Mouse (Mus musculus) hindbrain, embryonic 14.5 days (tissue): ENCODE measurements around the gene Rbbp6. TPM values are rescaled to one million over a fixed set of nuclear protein-coding genes. Genes with fewer than 3 reads are reported as not detected.
A peak's percentile ranks its signal among the peaks of the same experiment; 100 is the strongest.

Experiments used
- ATAC-seq: fragments of 200-750 bp; cut with Nextera tagmentation; 2 replicates; pipeline ENCODE4 v1.8.0; 2017; ENCODE audit warnings: moderate number of reproducible peaks, mild to moderate bottlenecking, moderate TSS enrichment, moderate library complexity; ENCODE audit not compliant: low FRiP score
- DNase-seq: peaks from one replicate; pipeline ENCODE4 v3.0.0-alpha.2; 2015; ENCODE audit warnings: low spot score
- H3K27ac ChIP-seq: fragments of 300-500 bp; sonication (generic); 2 replicates; pipeline ENCODE4 v1.5.1; 2014; ENCODE audit warnings: mild to moderate bottlenecking, moderate library complexity
- H3K27me3 ChIP-seq: fragments of 300-500 bp; sonication (generic); 2 replicates; pipeline ENCODE4 v1.6.1; 2014; ENCODE audit warnings: mild to moderate bottlenecking, low read length, mixed read lengths; ENCODE audit not compliant: control insufficient read depth, insufficient read depth
- H3K36me3 ChIP-seq: fragments of 300-500 bp; sonication (generic); replicated peaks from 2 replicates; pipeline ENCODE4 v1.6.1; 2014; ENCODE audit not compliant: control insufficient read depth, insufficient read depth
- H3K4me1 ChIP-seq: fragments of 300-500 bp; sonication (generic); replicated peaks from 2 replicates; pipeline ENCODE4 v1.6.1; 2014; ENCODE audit warnings: antibody characterized with exemption, low read length, mixed read lengths; ENCODE audit not compliant: control insufficient read depth, insufficient read depth
- H3K4me2 ChIP-seq: fragments of 300-500 bp; sonication (generic); replicated peaks from 2 replicates; pipeline ENCODE4 v1.6.1; 2014; ENCODE audit warnings: mild to moderate bottlenecking, moderate library complexity
- H3K4me3 ChIP-seq: fragments of 300-500 bp; sonication (generic); replicated peaks from 2 replicates; pipeline ENCODE4 v1.5.1; 2014; ENCODE audit warnings: mild to moderate bottlenecking, low read length
- H3K9ac ChIP-seq: fragments of 300-500 bp; sonication (generic); 2 replicates; pipeline ENCODE4 v1.6.1; 2014
- H3K9me3 ChIP-seq: fragments of 300-500 bp; sonication (generic); 2 replicates; pipeline ENCODE4 v1.6.1; 2016; ENCODE audit warnings: low read length; ENCODE audit not compliant: control insufficient read depth
- WGBS: fragments of 180-500 bp; shearing (Covaris S2); extraction: QIAGEN DNeasy Blood & Tissue Kit; methylation state at CpG from one replicate; pipeline ENCODE4 v1.1.7; 2014; 5-methylcytosine and 5-hydroxymethylcytosine counted together
- polyA plus RNA-seq: library from polyadenylated mRNA; unstranded; fragments of >200 nt; fragmentation: Nextera tagmentation; extraction: Ambion mirVana; gene quantifications from 2 replicates; pipeline ENCODE4 v1.2.1, GENCODE M21; 2014

Gene Rbbp6
- polyA plus RNA-seq, result 28.9 and 31.0 TPM in 2 replicates

- ATAC-seq (no peak), DNase-seq (no peak)
- Histone ChIP-seq H3K27ac (no peak within 1 kb of the TSS), H3K9ac (no peak within 1 kb of the TSS), H3K4me1 (no peaks in the 10 kb centered on the region), H3K27me3 (no peaks in the 10 kb centered on the region), H3K4me3 (no peak within 1 kb of the TSS), H3K9me3 (no peaks in the 10 kb centered on the region), H3K4me2 (no peak within 1 kb of the TSS), H3K36me3 (no peaks in the 10 kb centered on the region)
- 92% methylated on average over 5 of the region's 5 CpGs for WGBS
These were observed at the start of gene Rbbp6 for GRCm38 (mm10) chr7:122965386-122965785. TSS of gene Rbbp6 (plus strand) at chr7:122965686.

- Histone ChIP-seq H3K27ac (no peak overlapping the region), H3K9ac (no peak overlapping the region), H3K4me1 (no peaks in the 10 kb centered on the region), H3K4me3 (no peak overlapping the region), H3K4me2 (peak overlapping the region; percentile 18; the same call in 1 of the 2 replicates), H3K36me3 (no peaks in the 10 kb centered on the region), H3K27me3 (no peaks in the 10 kb centered on the region), H3K9me3 (no peaks in the 10 kb centered on the region)
- ATAC-seq, result peak; percentile 60; the same call in 1 of the 2 replicates
- DNase-seq, result peak; percentile 91
- 47% methylated on average over 13 of the region's 13 CpGs for WGBS
These were observed 45.5 kb upstream of the Rbbp6 start for GRCm38 (mm10) chr7:122919728-122920582.

- Histone ChIP-seq H3K4me3 (no peak overlapping the region), H3K4me2 (no peak overlapping the region), H3K4me1 (no peaks in the 10 kb centered on the region), H3K36me3 (no peaks in the 10 kb centered on the region), H3K9ac (no peak overlapping the region), H3K9me3 (no peaks in the 10 kb centered on the region), H3K27ac (no peak overlapping the region), H3K27me3 (no peaks in the 10 kb centered on the region)
- DNase-seq (no peak), ATAC-seq (no peak)
- WGBS, result 83% methylated on average over 9 of the region's 9 CpGs
These were observed 43.9 kb upstream of the Rbbp6 start for GRCm38 (mm10) chr7:122921537-122921936.

- Histone ChIP-seq H3K4me3 (no peak overlapping the region), H3K9me3 (no peaks in the 10 kb centered on the region), H3K27me3 (no peaks in the 10 kb centered on the region), H3K36me3 (no peaks in the 10 kb centered on the region), H3K27ac (no peak overlapping the region), H3K4me2 (no peak overlapping the region), H3K9ac (no peak overlapping the region), H3K4me1 (no peaks in the 10 kb centered on the region)
- DNase-seq (no peak), ATAC-seq (no peak)
- WGBS, result 80% methylated on average over 3 of the region's 3 CpGs
These were observed 41.2 kb upstream of the Rbbp6 start for GRCm38 (mm10) chr7:122924256-122924655.

- no peak overlapping the region for H3K4me2 ChIP-seq
- ATAC-seq (no peak), DNase-seq (no peak)
- H3K36me3 ChIP-seq, result no peaks in the 10 kb centered on the region
- H3K27me3 ChIP-seq, result no peaks in the 10 kb centered on the region
- no peak overlapping the region for H3K9ac ChIP-seq
- no peak overlapping the region for H3K4me3 ChIP-seq
- H3K27ac ChIP-seq, result no peak overlapping the region
- H3K4me1 ChIP-seq, result no peaks in the 10 kb centered on the region
- no peaks in the 10 kb centered on the region for H3K9me3 ChIP-seq
- WGBS, result 61% methylated on average over 3 of the region's 3 CpGs
These were observed 35.0 kb upstream of the Rbbp6 start for GRCm38 (mm10) chr7:122930494-122930893.

- Histone ChIP-seq H3K9ac (no peak overlapping the region), H3K27ac (no peak overlapping the region), H3K36me3 (no peaks in the 10 kb centered on the region), H3K4me2 (no peak overlapping the region), H3K9me3 (no peaks in the 10 kb centered on the region), H3K4me1 (no peaks in the 10 kb centered on the region), H3K27me3 (no peaks in the 10 kb centered on the region), H3K4me3 (no peak overlapping the region)
- no peak for DNase-seq
- WGBS, result 56% methylated on average over 1 of the region's 1 CpGs
- no peak for ATAC-seq
These were observed 33.3 kb upstream of the Rbbp6 start for GRCm38 (mm10) chr7:122932171-122932570.

- DNase-seq (no peak), ATAC-seq (no peak)
- H3K27me3 ChIP-seq, result no peaks in the 10 kb centered on the region
- no peak overlapping the region for H3K27ac ChIP-seq
- H3K4me3 ChIP-seq, result no peak overlapping the region
- no peaks in the 10 kb centered on the region for H3K9me3 ChIP-seq
- no peaks in the 10 kb centered on the region for H3K36me3 ChIP-seq
- H3K4me2 ChIP-seq, result no peak overlapping the region
- H3K9ac ChIP-seq, result no peak overlapping the region
- peaks cover 4% of the 10 kb centered on the region; the same call in 1 of the 2 replicates for H3K4me1 ChIP-seq
These were observed 28.9 kb upstream of the Rbbp6 start for GRCm38 (mm10) chr7:122936626-122937025.

GRCm38 (mm10) chr7:122938197-122938596 lies 27.3 kb upstream of the Rbbp6 start:
- no peaks in the 10 kb centered on the region for H3K27me3 ChIP-seq
- no peak overlapping the region for H3K27ac ChIP-seq
- WGBS, result 65% methylated on average over 1 of the region's 1 CpGs
- ATAC-seq, result no peak
- peaks cover 4% of the 10 kb centered on the region; the same call in 1 of the 2 replicates for H3K4me1 ChIP-seq
- no peak for DNase-seq
- H3K9me3 ChIP-seq, result no peaks in the 10 kb centered on the region
- no peak overlapping the region for H3K4me3 ChIP-seq
- H3K36me3 ChIP-seq, result no peaks in the 10 kb centered on the region
- H3K9ac ChIP-seq, result no peak overlapping the region
- H3K4me2 ChIP-seq, result no peak overlapping the region

- ATAC-seq (no peak), DNase-seq (no peak)
- no peak overlapping the region for H3K4me3 ChIP-seq
- no peaks in the 10 kb centered on the region for H3K36me3 ChIP-seq
- no peak overlapping the region for H3K4me2 ChIP-seq
- peaks cover 4% of the 10 kb centered on the region; the same call in 1 of the 2 replicates for H3K4me1 ChIP-seq
- H3K27me3 ChIP-seq, result no peaks in the 10 kb centered on the region
- 81% methylated on average over 3 of the region's 3 CpGs for WGBS
- H3K9ac ChIP-seq, result no peak overlapping the region
- no peak overlapping the region for H3K27ac ChIP-seq
- H3K9me3 ChIP-seq, result no peaks in the 10 kb centered on the region
These were observed 26.3 kb upstream of the Rbbp6 start for GRCm38 (mm10) chr7:122939181-122939580.
